Mouse (Mus musculus) cerebellum, postnatal 36 days (tissue): Measurements from ENCODE around the gene Suv39h1.
"Not testable (repeated sequence)": the region's sequence is repeated elsewhere in the genome, so short reads cannot be mapped to it uniquely, and the experiment has no call there.

Experiments
- DNase-seq, 2 experiments: peaks; one replicate each; pipeline ENCODE4 v3.0.0; 2021 to 2022; ENCODE audit warnings: mixed read lengths in 2 of 2

Suv39h1 gene

GRCm38 (mm10) chrX:8074430-8075014 is at the start of gene Suv39h1:
Gene Suv39h1 (minus strand): TSS chrX:8074760.
- peak; percentile 89 to 91 for DNase-seq

GRCm38 (mm10) chrX:8123821-8124470 is 49.4 kb upstream of the Suv39h1 start:
- peak; percentile 52 to 57 for DNase-seq

GRCm38 (mm10) chrX:8117264-8117663 is 42.7 kb upstream of the Suv39h1 start:
- no peak for DNase-seq

GRCm38 (mm10) chrX:8115275-8115674 is 40.7 kb upstream of the Suv39h1 start:
- DNase-seq, result no peak

GRCm38 (mm10) chrX:8105019-8105418 is 30.5 kb upstream of the Suv39h1 start:
- DNase-seq, result no peak

GRCm38 (mm10) chrX:8102213-8102668 is 27.7 kb upstream of the Suv39h1 start:
- DNase-seq, result no peak

GRCm38 (mm10) chrX:8101017-8101416 is 26.5 kb upstream of the Suv39h1 start:
- DNase-seq, result no peak

GRCm38 (mm10) chrX:8099435-8099834 is 24.9 kb upstream of the Suv39h1 start:
- DNase-seq, result no peak

GRCm38 (mm10) chrX:8096787-8097242 is 22.3 kb upstream of the Suv39h1 start:
- DNase-seq, result peak; percentile 97 to 98

- peak; percentile 76 to 79 for DNase-seq
Measured at GRCm38 (mm10) chrX:8096068-8096786, 21.7 kb upstream of the Suv39h1 start.

- peak in 1 of 2 experiments; percentile 10 for DNase-seq
Measured at GRCm38 (mm10) chrX:8095546-8095945, 21.0 kb upstream of the Suv39h1 start.

GRCm38 (mm10) chrX:8090954-8091347 is 16.4 kb upstream of the Suv39h1 start:
- not testable (repeated sequence) for DNase-seq

- DNase-seq, result no peak
Measured at GRCm38 (mm10) chrX:8090346-8090953, 15.9 kb upstream of the Suv39h1 start, which contains the start of gene Was. Gene Was (minus strand): TSS chrX:8090498.

- DNase-seq, result no peak
Measured at GRCm38 (mm10) chrX:8089746-8090145, 15.2 kb upstream of the Suv39h1 start.

GRCm38 (mm10) chrX:8085611-8086010 is 11.1 kb upstream of the Suv39h1 start:
- no peak for DNase-seq

- DNase-seq, result no peak
Measured at GRCm38 (mm10) chrX:8084771-8085259, 10.3 kb upstream of the Suv39h1 start.

- no peak for DNase-seq
Measured at GRCm38 (mm10) chrX:8075104-8075503, 544 bp upstream of the Suv39h1 start.

GRCm38 (mm10) chrX:8073881-8074429 is 605 bp downstream of the Suv39h1 start:
- DNase-seq, result peak; percentile 7 to 12

GRCm38 (mm10) chrX:8069166-8069565 is 5.4 kb downstream of the Suv39h1 start:
- DNase-seq, result no peak

GRCm38 (mm10) chrX:8051044-8051781 is 23.3 kb downstream of the Suv39h1 start:
- not testable (repeated sequence) for DNase-seq

- DNase-seq, result no peak
Measured at GRCm38 (mm10) chrX:8033009-8033408, 41.6 kb downstream of the Suv39h1 start.

- no peak for DNase-seq
Measured at GRCm38 (mm10) chrX:8026811-8027210, 47.7 kb downstream of the Suv39h1 start.
